Mouse (Mus musculus) heart, adult 2 months (tissue): ENCODE results near the gene Olfr736. TPM values are rescaled to one million over a fixed set of nuclear protein-coding genes. Genes with fewer than 3 reads are reported as not detected.

ENCODE experiments used
- DNase-seq, 2 experiments: peaks; one replicate each; pipeline ENCODE4 v3.0.0; 2021
- H3K27ac ChIP-seq: fragments of 200-600 bp; 2 replicates; pipeline ENCODE4 v1.8.1; 2022
- H3K27me3 ChIP-seq: fragments of 200-500 bp; 2 replicates; pipeline ENCODE4 v1.6.1; 2012; ENCODE audit warnings: mild to moderate bottlenecking, low read length, inconsistent platforms, mixed read lengths; ENCODE audit not compliant: control insufficient read depth, insufficient read depth
- H3K36me3 ChIP-seq: fragments of 200-500 bp; 2 replicates; pipeline ENCODE4 v1.6.1; 2012; ENCODE audit warnings: low read length, inconsistent platforms; ENCODE audit not compliant: control insufficient read depth, insufficient read depth
- H3K4me1 ChIP-seq: fragments of 200-500 bp; 2 replicates; pipeline ENCODE4 v1.6.1; 2011; ENCODE audit warnings: low read length; ENCODE audit not compliant: control insufficient read depth, insufficient read depth
- H3K4me3 ChIP-seq: fragments of 200-600 bp; 2 replicates; pipeline ENCODE4 v1.8.1; 2022
- H3K79me2 ChIP-seq: fragments of 200-500 bp; replicated peaks from 2 replicates; pipeline ENCODE4 v1.6.1; 2012; ENCODE audit warnings: mild to moderate bottlenecking, inconsistent platforms, low read length, moderate library complexity, mixed read lengths; ENCODE audit not compliant: control insufficient read depth, insufficient read depth
- H3K9ac ChIP-seq: fragments of 200-500 bp; 2 replicates; pipeline ENCODE4 v1.6.1; 2012; ENCODE audit warnings: low read depth, mild to moderate bottlenecking, control low read depth, inconsistent platforms, low read length, mixed read lengths
- CTCF ChIP-seq: fragments of 200-600 bp; IDR thresholded peaks from 2 replicates; pipeline ENCODE4 v1.8.1; 2022; ENCODE audit warnings: antibody characterized with exemption, mild to moderate bottlenecking, moderate library complexity
- EP300 ChIP-seq: fragments of 200-500 bp; IDR thresholded peaks from 2 replicates; pipeline ENCODE4 v1.6.1; 2011; ENCODE audit warnings: low read depth, low read length, control low read depth; ENCODE audit not compliant: insufficient read depth
- POLR2A ChIP-seq: fragments of 200-500 bp; IDR thresholded peaks from 2 replicates; pipeline ENCODE4 v1.6.1; 2011; ENCODE audit warnings: mild to moderate bottlenecking, low read depth, low read length, control low read depth; ENCODE audit not compliant: insufficient read depth
- WGBS: fragments of 180-500 bp; shearing (Covaris S2); methylation state at CpG from one replicate; pipeline ENCODE4 v1.1.7; 2018; 5-methylcytosine and 5-hydroxymethylcytosine counted together
- intact Hi-C: fragments of 180-260 bp; cut with DNase I; formaldehyde crosslinking; loops from one replicate; pipeline ENCODE4 v1.15.1; 2025
- long read RNA-seq: library from polyadenylated mRNA; stranded (forward); transcript quantifications from one replicate; pipeline ENCODE4 v2.0.0, GENCODE M21; 2021
- polyA plus RNA-seq: library from polyadenylated mRNA; depleted of rRNA; stranded (reverse); fragments of >200 nt; gene quantifications from 2 replicates; pipeline ENCODE4 v1.2.3, GENCODE M21; 2012; rRNA removed
- total RNA-seq, 2 experiments: library from RNA; stranded (reverse); gene quantifications; 2 replicates each; pipeline ENCODE4 v1.2.3; 2021

Olfr736 gene
- total RNA-seq (not detected), polyA plus RNA-seq (not detected in 2 replicates)
- long read RNA-seq = 0 reads

DNA sequence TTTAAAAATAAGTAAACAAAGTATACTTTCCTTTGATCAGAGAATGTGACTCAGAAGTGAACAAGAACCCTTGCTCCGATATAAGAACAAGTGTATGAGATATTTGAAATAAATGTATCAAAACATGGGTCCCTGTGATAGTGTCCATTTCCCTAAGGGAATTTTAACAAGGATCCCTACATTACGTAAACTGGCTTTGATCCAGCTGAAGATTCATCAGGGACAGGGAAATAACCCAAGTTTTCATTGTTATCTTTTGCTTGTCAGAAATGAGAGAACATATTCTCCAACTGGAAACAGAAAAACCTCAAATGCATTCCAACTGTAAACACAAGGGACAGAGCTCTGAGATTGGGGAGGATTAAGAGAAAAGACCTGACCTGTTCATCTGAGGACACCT, at the start of gene Olfr736:
Olfr736 (plus strand) TSS at position 301 of the 400 bp plus-strand sequence.
- Histone ChIP-seq H3K36me3 (no peaks in the 10 kb centered on the region), H3K79me2 (no peaks in the 10 kb centered on the region), H3K27ac (no peak within 1 kb of the TSS), H3K4me3 (no peak within 1 kb of the TSS), H3K4me1 (no peaks in the 10 kb centered on the region), H3K9ac (no peak within 1 kb of the TSS), H3K27me3 (no peaks in the 10 kb centered on the region)
- intact Hi-C loops = no loop called here
- 66% methylated on average over 2 of the region's 2 CpGs for WGBS
- TF ChIP-seq CTCF (no peak), EP300 (no peak), POLR2A (no peak)
- DNase-seq = no peak

DNA sequence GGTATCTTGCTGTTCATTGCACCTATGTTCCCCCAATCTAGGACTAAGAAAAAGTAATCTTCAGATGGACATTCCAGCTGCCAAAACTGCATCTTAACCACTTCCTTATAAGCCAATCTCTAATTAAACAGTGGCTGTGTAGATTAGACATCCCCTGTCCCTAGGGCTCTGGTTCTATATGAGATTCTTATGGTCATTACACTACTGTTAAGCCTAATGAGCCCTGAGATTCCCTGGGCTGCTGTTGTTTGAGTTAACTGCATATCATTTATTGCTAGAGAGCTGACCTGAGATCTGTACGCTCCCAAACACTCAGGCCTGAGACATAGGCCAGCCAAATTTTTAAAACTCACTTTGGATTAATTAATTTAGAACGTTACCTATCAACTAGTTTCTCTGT, 32.2 kb upstream of the Olfr736 start, which contains the start of gene Olfr735:
Olfr735 (minus strand) TSS at position 77 of the 400 bp plus-strand sequence.
- no peaks in the 10 kb centered on the region for H3K79me2 ChIP-seq
- H3K4me3 ChIP-seq = no peak within 1 kb of the TSS
- H3K27me3 ChIP-seq = no peaks in the 10 kb centered on the region
- H3K27ac ChIP-seq = no peak within 1 kb of the TSS
- 78% methylated on average over 2 of the region's 2 CpGs for WGBS
- H3K9ac ChIP-seq = no peak within 1 kb of the TSS
- intact Hi-C loops = no loop called here
- H3K36me3 ChIP-seq = no peaks in the 10 kb centered on the region
- H3K4me1 ChIP-seq = no peaks in the 10 kb centered on the region
- no peak for DNase-seq
- TF ChIP-seq CTCF = no peak
- no peak for TF ChIP-seq EP300
- TF ChIP-seq POLR2A = no peak

DNA sequence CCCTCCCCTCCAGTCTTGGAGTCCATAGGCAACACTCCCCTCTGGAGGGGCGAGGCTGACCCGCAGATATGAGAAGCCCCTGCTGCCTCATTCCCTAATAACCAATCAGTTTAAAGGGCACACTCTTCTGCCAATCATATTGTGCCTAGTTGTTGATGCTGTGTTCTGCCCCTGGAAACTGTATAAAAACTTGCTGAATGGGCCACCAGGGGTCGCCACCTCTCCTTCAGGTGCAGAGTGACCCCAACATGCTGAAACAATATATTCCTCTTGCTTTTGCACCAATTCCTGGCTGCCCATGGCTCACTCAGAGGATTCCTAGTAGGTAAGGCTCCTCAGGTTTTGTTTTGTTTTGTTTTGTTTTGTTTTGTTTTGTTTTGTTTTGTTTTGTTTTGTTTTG, 28.5 kb upstream of the Olfr736 start:
- DNase-seq = peak in 1 of 2 experiments; percentile 20
- no peaks in the 10 kb centered on the region for H3K36me3 ChIP-seq
- no peaks in the 10 kb centered on the region for H3K27me3 ChIP-seq
- H3K27ac ChIP-seq = no peak overlapping the region
- intact Hi-C loops = no loop called here
- TF ChIP-seq POLR2A (no peak), EP300 (no peak), CTCF (peak; percentile 41)
- H3K9ac ChIP-seq = no peak overlapping the region
- H3K4me3 ChIP-seq = no peak overlapping the region
- H3K79me2 ChIP-seq = no peaks in the 10 kb centered on the region
- WGBS = 48% methylated on average over 3 of the region's 3 CpGs
- no peaks in the 10 kb centered on the region for H3K4me1 ChIP-seq

DNA sequence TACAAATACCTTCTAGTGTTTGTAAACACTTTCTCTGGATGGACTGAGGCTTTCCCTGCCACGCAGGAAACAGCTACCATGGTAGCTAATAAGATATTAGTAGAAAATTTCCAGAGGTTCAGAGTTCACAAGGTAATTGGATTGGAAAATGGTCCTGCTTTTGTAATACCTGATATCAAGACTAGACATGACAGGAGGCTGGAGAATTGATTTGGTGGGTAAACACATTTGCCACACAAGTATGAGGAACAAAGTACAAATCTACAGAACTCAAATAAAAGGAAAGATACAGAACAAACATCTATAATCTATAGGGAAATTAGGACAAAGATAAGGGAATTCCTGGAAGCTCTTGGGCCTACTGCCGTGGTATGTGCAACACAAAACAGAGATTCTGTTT, 24.2 kb upstream of the Olfr736 start:
- no peak for DNase-seq
- TF ChIP-seq POLR2A (no peak), CTCF (no peak), EP300 (no peak)
- no peaks in the 10 kb centered on the region for H3K4me1 ChIP-seq
- H3K4me3 ChIP-seq = no peak overlapping the region
- intact Hi-C loops = no loop called here
- WGBS = 69% methylated on average over 2 of the region's 2 CpGs
- no peaks in the 10 kb centered on the region for H3K36me3 ChIP-seq
- H3K79me2 ChIP-seq = no peaks in the 10 kb centered on the region
- H3K9ac ChIP-seq = no peak overlapping the region
- H3K27me3 ChIP-seq = no peaks in the 10 kb centered on the region
- H3K27ac ChIP-seq = no peak overlapping the region

DNA sequence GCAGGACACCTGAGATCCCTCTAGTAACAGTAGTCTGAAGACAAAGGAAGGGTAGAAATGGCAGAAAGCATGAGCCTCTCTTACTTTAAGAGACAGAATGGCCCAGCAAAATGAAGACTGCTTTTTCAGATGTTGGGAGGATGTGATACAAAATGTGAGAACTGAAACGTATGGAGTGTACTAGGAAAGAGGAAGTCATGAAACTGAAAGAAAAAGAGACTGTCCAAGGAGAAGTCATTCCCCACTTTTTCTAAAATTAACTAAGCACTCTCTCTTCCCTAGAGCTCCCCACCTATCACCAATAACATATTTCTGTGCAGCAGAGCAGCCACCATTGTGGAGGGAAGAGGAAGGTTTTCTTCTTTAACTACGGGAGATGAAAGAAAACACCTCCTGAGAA, 23.4 kb upstream of the Olfr736 start, which contains the start of gene Tlr11:
Tlr11 (plus strand) TSS at position 322 of the 400 bp plus-strand sequence.
- Histone ChIP-seq H3K4me1 (no peaks in the 10 kb centered on the region), H3K36me3 (no peaks in the 10 kb centered on the region), H3K9ac (no peak within 1 kb of the TSS), H3K4me3 (no peak within 1 kb of the TSS), H3K79me2 (no peaks in the 10 kb centered on the region), H3K27ac (no peak within 1 kb of the TSS), H3K27me3 (no peaks in the 10 kb centered on the region)
- WGBS = 58% methylated on average over 2 of the region's 2 CpGs
- DNase-seq = no peak
- no peak for TF ChIP-seq CTCF
- intact Hi-C loops = no loop called here

DNA sequence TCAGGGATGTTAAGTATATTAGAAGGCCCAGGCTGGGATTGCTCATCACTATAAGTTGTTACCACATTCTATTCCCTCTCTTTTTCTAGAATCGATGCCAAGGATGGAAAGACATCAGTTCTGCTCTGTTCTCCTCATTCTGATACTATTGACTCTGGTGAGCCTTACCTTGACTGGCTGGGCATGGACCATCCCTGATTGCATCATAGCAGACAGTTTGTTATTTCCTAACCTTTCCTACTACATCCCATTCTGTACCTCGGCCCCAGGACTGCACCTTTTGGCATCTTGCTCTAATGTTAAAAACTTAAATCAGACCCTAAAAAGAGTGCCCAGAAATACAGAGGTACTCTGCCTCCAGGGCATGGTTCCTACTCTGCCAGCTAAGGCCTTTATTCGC, 20.5 kb upstream of the Olfr736 start:
- H3K9ac ChIP-seq = no peak overlapping the region
- DNase-seq = no peak
- intact Hi-C loops = no loop called here
- no peak overlapping the region for H3K27ac ChIP-seq
- H3K4me3 ChIP-seq = no peak overlapping the region
- no peaks in the 10 kb centered on the region for H3K27me3 ChIP-seq
- H3K4me1 ChIP-seq = no peaks in the 10 kb centered on the region
- WGBS = 73% methylated on average over 3 of the region's 3 CpGs
- H3K79me2 ChIP-seq = no peaks in the 10 kb centered on the region
- TF ChIP-seq CTCF (no peak), EP300 (no peak), POLR2A (no peak)
- no peaks in the 10 kb centered on the region for H3K36me3 ChIP-seq
